Mouse (Mus musculus) brain, embryonic 14.5 days (tissue): ENCODE measurements around the gene Rundc3a. TPM values are rescaled to one million over a fixed set of nuclear protein-coding genes. Genes with fewer than 3 reads are reported as not detected.
"Not testable (repeated sequence)": the region's sequence is repeated elsewhere in the genome, so short reads cannot be mapped to it uniquely, and the experiment has no call there.

ENCODE experiments used
- DNase-seq: peaks from one replicate; pipeline ENCODE4 v3.0.0-alpha.2; 2011; ENCODE audit warnings: low read depth
- CTCF ChIP-seq: fragments of 200-500 bp; IDR thresholded peaks from 2 replicates; pipeline ENCODE4 v1.5.1; 2012; ENCODE audit warnings: inconsistent platforms, mild to moderate bottlenecking, moderate library complexity, borderline replicate concordance; ENCODE audit not compliant: insufficient read depth, insufficient read length; ENCODE audit errors: extremely low read depth
- POLR2A ChIP-seq: fragments of 200-500 bp; IDR thresholded peaks from 2 replicates; pipeline ENCODE4 v1.6.1; 2012; ENCODE audit warnings: mild to moderate bottlenecking, inconsistent platforms, borderline replicate concordance; ENCODE audit not compliant: poor library complexity, insufficient read depth, insufficient read length, severe bottlenecking; ENCODE audit errors: extremely low read depth
- polyA plus RNA-seq: library from polyadenylated mRNA; depleted of rRNA; stranded (reverse); fragments of >200 nt; gene quantifications from 2 replicates; pipeline ENCODE4 v1.2.3, GENCODE M21; 2012

The Rundc3a gene
- polyA plus RNA-seq, 1 experiment = 292 TPM

GRCm38 (mm10) chr11:102401898-102402500 lies 8.8 kb downstream of the Rundc3a start:
- TF ChIP-seq POLR2A = no peak
- DNase-seq = no peak

- DNase-seq = no peak
- TF ChIP-seq POLR2A (no peak), CTCF (no peak)
These were observed 10.5 kb downstream of the Rundc3a start for GRCm38 (mm10) chr11:102403657-102404056.

GRCm38 (mm10) chr11:102404161-102405010 lies 11.2 kb downstream of the Rundc3a start:
- DNase-seq = no peak
- TF ChIP-seq CTCF (no peak), POLR2A (no peak)

GRCm38 (mm10) chr11:102405544-102406285 lies 12.5 kb downstream of the Rundc3a start:
- no peak for DNase-seq
- TF ChIP-seq CTCF (no peak), POLR2A (no peak)

- no peak for TF ChIP-seq CTCF
- TF ChIP-seq POLR2A = no peak
- no peak for DNase-seq
These were observed 13.2 kb downstream of the Rundc3a start for GRCm38 (mm10) chr11:102406401-102406800.

- peak; percentile 93 for DNase-seq
- no peak for TF ChIP-seq CTCF
- TF ChIP-seq POLR2A = peak; percentile 76
These were observed 14.0 kb downstream of the Rundc3a start for GRCm38 (mm10) chr11:102406900-102407833.

GRCm38 (mm10) chr11:102407834-102408215 lies 14.6 kb downstream of the Rundc3a start, which contains the start of gene Slc25a39:
Gene Slc25a39 (minus strand): TSS chr11:102407946.
- DNase-seq = no peak
- no peak for TF ChIP-seq POLR2A
- TF ChIP-seq CTCF = no peak

GRCm38 (mm10) chr11:102408344-102408876 lies 15.2 kb downstream of the Rundc3a start:
- TF ChIP-seq POLR2A (no peak), CTCF (no peak)
- DNase-seq = peak; percentile 99

- TF ChIP-seq CTCF = no peak
- TF ChIP-seq POLR2A = no peak
- no peak for DNase-seq
These were observed 15.9 kb downstream of the Rundc3a start for GRCm38 (mm10) chr11:102408888-102409794.

- no peak for DNase-seq
- TF ChIP-seq CTCF = no peak
- no peak for TF ChIP-seq POLR2A
These were observed 16.7 kb downstream of the Rundc3a start for GRCm38 (mm10) chr11:102409795-102410330.

GRCm38 (mm10) chr11:102410345-102410744 lies 17.1 kb downstream of the Rundc3a start:
- not testable (repeated sequence) for DNase-seq
